Mouse (Mus musculus) embryonic stem cell, embryonic (primary cell): Measurements from ENCODE around the gene Cpsf6.

Source experiments
- CTCF ChIA-PET, 4 experiments: fragments of 300-600 bp in 2 of 4; fragments of 350-600 bp in 2 of 4; sonication (Branson Sonifier 250); formaldehyde crosslinking; loops; one replicate each; lab custom pipeline; 2022; ENCODE audit warnings: inconsistent platforms in 2 of 4; lab: Charles Lee
- POLR2A ChIA-PET, 4 experiments: fragments of 300-600 bp in 2 of 4; fragments of 350-600 bp in 2 of 4; sonication (Branson Sonifier 250); formaldehyde crosslinking; loops; one replicate each; lab custom pipeline; 2022; ENCODE audit warnings: antibody characterized with exemption in 4 of 4, inconsistent platforms in 1 of 4; lab: Charles Lee

The Cpsf6 gene

DNA sequence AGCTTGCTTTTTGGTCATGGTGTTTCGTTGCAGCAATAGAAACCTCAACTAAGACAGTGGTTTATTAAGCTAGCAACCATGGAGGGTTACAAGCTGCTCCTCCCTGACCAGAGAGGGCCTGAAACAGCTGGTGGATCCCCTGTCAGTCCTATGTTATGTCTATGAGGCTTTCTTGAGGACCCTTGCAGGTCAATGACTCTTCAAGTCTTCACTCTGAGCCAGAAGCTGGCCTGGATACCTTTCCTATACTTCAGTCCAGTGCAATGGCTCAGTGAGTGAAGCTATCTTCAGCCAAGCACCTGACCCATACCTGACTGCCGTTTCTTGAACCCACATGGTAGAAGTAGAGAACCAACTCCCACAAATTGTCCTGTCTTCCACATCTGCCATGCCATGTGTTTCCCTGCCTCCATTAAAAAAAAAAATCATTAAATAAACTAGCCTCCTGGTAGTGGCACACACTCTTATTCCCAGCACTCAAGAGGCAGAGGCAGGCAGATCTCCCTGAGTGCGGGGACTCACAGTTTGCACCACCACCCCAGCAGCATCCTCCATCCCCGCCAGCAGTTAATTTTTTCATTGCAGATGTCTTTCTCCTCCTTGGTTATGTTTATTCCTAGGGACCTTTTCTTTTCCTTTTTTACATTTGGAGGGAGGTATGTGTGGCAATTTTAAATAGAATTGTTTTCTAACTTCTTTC, 4.7 kb upstream of the Cpsf6 start:
- ChIA-PET POLR2A (interaction anchor here in 2 of 4 experiments (0.6 to 6.7 kb wide), 9 partner anchors 9 to 334 kb away, joined by 3 to 50 read pairs (median 3); partner anchors contain the start of gene Yeats4 (in 1 of the 2)), CTCF (interaction anchor here in 1 of 4 experiments (0.7 kb wide), 1 partner anchor 11 kb away, joined by 3 read pairs; no protein-coding TSS in a partner anchor)

DNA sequence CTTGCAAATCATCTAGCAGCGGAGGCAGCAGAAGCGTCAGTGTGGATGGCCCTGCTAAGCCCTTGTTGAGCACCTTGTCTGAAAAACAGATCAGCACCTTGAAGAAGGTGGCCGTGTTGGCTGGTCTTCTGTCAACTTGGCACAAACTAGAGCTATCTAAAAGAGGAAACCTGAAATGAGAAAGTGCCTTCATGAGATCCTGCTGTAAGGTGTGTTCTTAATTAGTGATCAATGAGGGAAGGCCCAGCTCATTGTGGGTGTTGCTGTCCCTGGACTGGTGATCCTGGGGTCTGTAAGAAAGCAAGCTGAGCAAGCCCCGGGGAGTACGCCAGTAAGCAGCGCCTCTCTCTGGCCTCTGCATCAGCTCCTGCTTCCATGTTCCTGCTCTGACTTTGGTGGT, 4.1 kb upstream of the Cpsf6 start:
- CTCF ChIA-PET = interaction anchor here in 2 of 4 experiments (0.6 to 0.7 kb wide), 2 partner anchors 10 to 19 kb away, joined by 3 read pairs; no protein-coding TSS in a partner anchor

GRCm38 (mm10) chr10:117382996-117383550, 3.3 kb upstream of the Cpsf6 start:
- CTCF ChIA-PET = interaction anchor here in 1 of 4 experiments (0.7 kb wide), 1 partner anchor 19 kb away, joined by 3 read pairs; no protein-coding TSS in a partner anchor
- POLR2A ChIA-PET = interaction anchor here in 2 of 4 experiments (1.0 to 6.7 kb wide), 7 partner anchors 10 to 41 kb away, joined by 3 to 50 read pairs (median 4); no protein-coding TSS in a partner anchor

More for the DNA sequence above, 4.1 kb upstream of the Cpsf6 start:
- POLR2A ChIA-PET = interaction anchor here in 3 of 4 experiments (0.6 to 6.7 kb wide), 11 partner anchors 10 to 451 kb away, joined by 3 to 50 read pairs (median 4); partner anchors contain the start of gene Yeats4 (in 1 of the 3)

- ChIA-PET POLR2A (interaction anchor here in 1 of 4 experiments (1.3 to 6.7 kb wide), 5 partner anchors 9 to 31 kb away, joined by 3 to 50 read pairs (median 7); no protein-coding TSS in a partner anchor), CTCF (no interaction called here)
Measured at GRCm38 (mm10) chr10:117382146-117382545, 2.3 kb upstream of the Cpsf6 start.

DNA sequence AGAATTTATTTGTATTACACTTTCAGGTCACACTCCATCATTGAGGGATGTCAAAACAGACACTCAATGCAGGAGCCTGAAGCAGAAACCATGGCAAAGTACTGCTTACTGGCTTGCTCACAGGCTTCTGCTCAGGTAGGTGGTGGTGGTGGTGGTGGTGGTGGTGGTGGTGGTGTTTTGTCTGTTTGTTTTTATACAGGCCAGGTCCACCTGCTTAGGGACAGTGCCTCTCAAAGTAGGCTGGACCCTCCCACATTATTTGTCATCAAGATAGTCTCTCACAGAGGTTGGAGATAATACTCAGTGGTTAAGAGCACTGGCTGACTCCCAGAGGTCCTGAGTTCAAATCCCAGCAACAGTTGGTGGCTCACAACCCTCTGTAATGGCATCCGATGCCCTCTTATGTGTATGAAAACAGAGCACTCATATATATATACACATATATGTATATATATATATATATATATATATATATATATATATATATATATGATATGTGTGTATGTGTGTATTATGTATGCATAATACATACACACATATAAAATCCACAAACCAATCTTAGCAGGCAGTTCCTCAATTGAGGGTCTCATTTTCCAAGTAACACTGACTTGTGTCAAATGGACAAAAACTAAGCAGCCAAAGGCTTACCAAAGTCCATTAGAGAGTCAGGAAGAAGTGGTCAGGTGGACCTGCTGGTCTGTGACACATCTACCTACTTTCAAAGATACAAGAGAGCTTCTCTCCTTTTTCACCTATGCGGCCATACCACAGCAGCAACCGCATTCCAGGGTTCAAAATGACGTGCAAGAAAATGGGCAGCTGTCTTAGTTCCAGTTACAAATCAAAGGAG, 1.1 kb upstream of the Cpsf6 start:
- ChIA-PET POLR2A (interaction anchor here in 1 of 4 experiments (2.4 to 6.7 kb wide), 2 partner anchors 12 to 30 kb away, joined by 15 to 50 read pairs; no protein-coding TSS in a partner anchor), CTCF (no interaction called here)

GRCm38 (mm10) chr10:117379441-117379840, 374 bp downstream of the Cpsf6 start:
- ChIA-PET CTCF (interaction anchor here in 1 of 4 experiments (0.6 kb wide), 1 partner anchor 75 kb away, joined by 4 read pairs; no protein-coding TSS in a partner anchor), POLR2A (interaction anchor here in 3 of 4 experiments (0.6 to 6.7 kb wide), 11 partner anchors 10 to 207 kb away, joined by 3 to 50 read pairs (median 4); partner anchors contain the start of gene Yeats4 (in 1 of the 3))

GRCm38 (mm10) chr10:117378642-117379041, 1.2 kb downstream of the Cpsf6 start:
- POLR2A ChIA-PET = interaction anchor here in 3 of 4 experiments (0.7 to 6.7 kb wide), 5 partner anchors 9 to 1956 kb away, joined by 3 to 50 read pairs (median 4); no protein-coding TSS in a partner anchor
- CTCF ChIA-PET = interaction anchor here in 2 of 4 experiments (0.6 to 0.7 kb wide), 2 partner anchors 21 to 1388 kb away, joined by 3 read pairs; no protein-coding TSS in a partner anchor

DNA sequence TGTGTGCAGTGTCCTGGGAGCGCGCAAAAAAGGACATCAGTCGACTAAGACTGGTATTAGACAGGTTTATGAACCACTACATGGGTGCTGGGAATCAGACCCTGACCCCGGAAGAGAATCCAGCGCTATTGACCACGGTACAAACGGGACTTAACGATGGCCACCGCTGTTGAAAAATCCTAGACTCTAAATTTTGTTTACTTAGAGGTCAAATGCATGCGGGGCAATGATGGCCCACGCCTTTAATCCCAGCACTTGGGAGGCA, 1.6 kb downstream of the Cpsf6 start:
- ChIA-PET POLR2A (interaction anchor here in 2 of 4 experiments (1.0 to 6.7 kb wide), 4 partner anchors 9 to 33 kb away, joined by 3 to 50 read pairs (median 8); no protein-coding TSS in a partner anchor), CTCF (no interaction called here)

DNA sequence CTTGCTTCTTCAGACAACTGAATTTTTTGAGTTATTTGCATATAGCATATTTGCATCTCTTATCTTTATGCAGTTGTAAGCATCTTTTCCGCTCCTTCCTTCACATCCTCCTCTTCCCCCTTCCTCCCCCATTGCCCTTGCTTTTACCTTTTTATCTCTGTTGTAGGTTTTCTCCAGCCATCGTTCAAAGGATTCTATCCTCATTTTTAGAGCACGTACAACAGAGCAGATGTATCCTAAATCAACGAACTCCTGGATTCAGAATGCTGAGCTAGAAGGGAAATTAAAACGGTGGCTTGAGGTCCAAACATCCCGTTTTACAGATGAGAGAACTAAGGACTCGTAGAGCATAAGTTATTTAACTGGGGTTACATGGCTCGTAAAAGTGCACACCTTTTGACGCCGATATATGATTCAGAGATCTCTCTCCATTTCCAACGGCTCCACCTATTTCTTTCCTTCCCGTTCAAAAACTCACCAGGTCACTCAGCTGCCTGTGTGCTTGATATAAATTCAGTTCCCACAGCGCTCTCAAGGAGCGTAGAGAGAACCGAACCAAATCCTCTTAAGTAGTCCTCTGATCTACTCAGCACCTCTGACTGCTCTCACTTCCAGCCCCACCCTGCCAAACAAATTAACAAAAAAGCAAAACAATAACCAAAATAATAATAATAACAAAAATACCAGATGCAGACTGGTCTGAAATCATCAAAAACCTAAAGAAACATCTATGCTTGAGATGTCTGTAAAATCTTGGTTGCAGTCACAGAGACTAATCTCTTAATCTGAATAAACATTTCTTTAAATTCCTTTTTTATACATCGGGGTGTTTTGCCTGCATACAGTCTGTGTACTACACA, 2.2 kb downstream of the Cpsf6 start:
- CTCF ChIA-PET = no interaction called here
- POLR2A ChIA-PET = interaction anchor here (0.5 to 6.7 kb wide), 8 partner anchors 8 to 153 kb away, joined by 3 to 50 read pairs (median 4); partner anchors contain the start of gene Yeats4 (in 1 of the 4)

GRCm38 (mm10) chr10:117376580-117377189, 3.1 kb downstream of the Cpsf6 start:
- ChIA-PET CTCF (interaction anchor here in 1 of 4 experiments (0.7 kb wide), 1 partner anchor 17 kb away, joined by 4 read pairs; no protein-coding TSS in a partner anchor), POLR2A (interaction anchor here in 3 of 4 experiments (0.6 to 3.7 kb wide), 12 partner anchors 14 to 209 kb away, joined by 3 to 12 read pairs (median 3); partner anchors contain the start of gene Yeats4 (in 1 of the 3))

- ChIA-PET CTCF (no interaction called here), POLR2A (interaction anchor here in 3 of 4 experiments (0.6 to 3.7 kb wide), 14 partner anchors 14 to 845 kb away, joined by 3 to 12 read pairs (median 3); partner anchors contain the start of gene Yeats4 (in 1 of the 3))
Measured at GRCm38 (mm10) chr10:117375841-117376579, 3.8 kb downstream of the Cpsf6 start.

- ChIA-PET CTCF (no interaction called here), POLR2A (interaction anchor here in 3 of 4 experiments (0.6 to 3.7 kb wide), 13 partner anchors 16 to 312 kb away, joined by 3 to 12 read pairs (median 4); partner anchors contain the start of genes Yeats4 (in 2 of the 3) and Cct2 (in 1 of the 3))
Measured at GRCm38 (mm10) chr10:117375163-117375562, 4.7 kb downstream of the Cpsf6 start.

- POLR2A ChIA-PET = interaction anchor here in 1 of 4 experiments (1.6 kb wide), 1 partner anchor 22 kb away, joined by 6 read pairs; no protein-coding TSS in a partner anchor
- CTCF ChIA-PET = no interaction called here
Measured at GRCm38 (mm10) chr10:117363106-117363505, 16.7 kb downstream of the Cpsf6 start.

DNA sequence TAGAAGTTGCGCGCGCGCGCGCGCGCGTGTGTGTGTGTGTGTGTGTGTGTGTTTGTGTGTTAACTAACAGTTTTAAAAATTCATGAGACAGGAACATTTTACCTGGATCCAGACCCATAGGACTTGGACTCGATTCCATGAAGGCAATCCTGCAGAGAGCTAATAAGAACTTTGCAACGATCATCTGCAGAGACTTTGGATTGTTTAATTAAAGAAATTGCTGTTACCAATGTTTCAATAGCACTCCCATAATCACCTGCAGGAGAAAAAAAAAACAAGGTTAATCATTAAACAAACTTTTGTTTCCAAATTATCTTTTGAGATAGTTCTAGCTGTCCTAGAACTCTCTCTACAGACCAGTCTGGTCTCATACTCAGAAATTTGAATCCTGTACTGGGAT, 20.9 kb downstream of the Cpsf6 start:
- POLR2A ChIA-PET = interaction anchor here in 2 of 4 experiments (1.2 to 3.9 kb wide), 4 partner anchors 11 to 17 kb away, joined by 3 to 15 read pairs (median 8); no protein-coding TSS in a partner anchor
- CTCF ChIA-PET = interaction anchor here in 1 of 4 experiments (1.0 kb wide), 1 partner anchor 17 kb away, joined by 3 read pairs; no protein-coding TSS in a partner anchor

DNA sequence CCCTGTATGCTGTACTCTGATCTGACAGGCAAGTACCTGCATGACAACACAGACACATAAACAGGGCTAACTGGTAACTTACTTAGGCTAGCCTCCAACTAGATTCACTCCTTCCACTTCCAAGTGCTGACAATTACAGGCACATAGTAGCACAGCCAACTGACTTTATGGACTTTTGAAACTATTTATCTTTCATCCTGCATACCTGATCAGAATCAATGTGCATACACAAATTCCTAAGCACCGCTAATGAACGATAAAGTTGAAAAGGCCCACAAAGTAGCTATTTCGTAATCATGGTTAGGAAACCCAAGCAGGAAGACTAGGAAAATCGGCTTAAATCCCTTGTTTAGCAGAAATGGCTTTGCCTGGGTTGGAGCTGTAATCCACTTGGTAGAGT, 36.8 kb downstream of the Cpsf6 start:
- POLR2A ChIA-PET = interaction anchor here in 2 of 4 experiments (1.1 to 3.8 kb wide), 11 partner anchors 10 to 120 kb away, joined by 3 to 25 read pairs (median 10); partner anchors contain the start of gene Yeats4 (in 2 of the 2)
- CTCF ChIA-PET = no interaction called here
